Mouse (Mus musculus) leukemia stem cell, adult 10-12 weeks (primary cell): Measurements from ENCODE around the gene Ski. TPM values are rescaled to one million over a fixed set of nuclear protein-coding genes. Genes with fewer than 3 reads are reported as not detected.

ENCODE experiments used
- polyA plus RNA-seq: library from polyadenylated mRNA; stranded (reverse); fragments of >175 nt; gene quantifications from 2 replicates; pipeline ENCODE4 v1.2.3, GENCODE M21; 2012; ENCODE audit warnings: low replicate concordance

The Ski gene
- 17.0 and 22.5 TPM in 2 replicates for polyA plus RNA-seq

DNA sequence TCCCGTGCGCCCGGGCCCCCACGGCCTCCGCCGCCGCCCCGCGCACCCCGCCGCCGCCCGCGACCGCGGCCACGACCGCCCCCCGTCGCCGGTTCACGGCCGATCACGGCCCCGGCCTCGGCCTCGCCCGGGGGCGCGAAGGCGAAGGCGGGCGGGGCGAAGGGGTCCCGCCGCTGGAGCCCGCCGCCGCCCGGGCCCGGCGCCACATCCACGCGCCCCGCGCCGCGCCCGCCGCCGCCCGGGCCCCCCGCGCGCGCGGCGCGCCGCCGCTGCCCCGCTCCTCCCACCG, at the start of gene Ski:
Gene Ski (minus strand): TSS at position 41 of the 289 bp plus-strand sequence.

GRCm38 (mm10) chr4:155249648-155250351, 27.4 kb upstream of the Ski start, which contains the start of gene Faap20:
TSS of gene Faap20 (plus strand) at chr4:155249802.

Other genes starting within 250 kb of the Ski start
- gene Plch2, start 165.8 kb downstream of the Ski start, polyA plus RNA-seq, result 0.08 and 0.10 TPM in 2 replicates
- gene Pex10, start 155.6 kb downstream of the Ski start, polyA plus RNA-seq, result 12.5 and 16.8 TPM in 2 replicates
- gene Rer1, start 136.2 kb downstream of the Ski start, polyA plus RNA-seq, result 36.1 and 45.6 TPM in 2 replicates
- gene Morn1, start 136.0 kb downstream of the Ski start, polyA plus RNA-seq, result 1.5 and 1.7 TPM in 2 replicates
- gene Faap20, start 27.2 kb upstream of the Ski start, polyA plus RNA-seq, result 18.1 and 24.8 TPM in 2 replicates
- gene Prkcz, start 138.8 kb upstream of the Ski start, polyA plus RNA-seq, result 2.5 and 3.4 TPM in 2 replicates
- gene Gabrd, start 175.5 kb upstream of the Ski start, polyA plus RNA-seq, result 0.09 TPM in 1 of 2 replicates, not detected in the other
- not detected in 2 replicates for gene Cfap74, start 186.6 kb upstream of the Ski start, polyA plus RNA-seq
- gene Tmem52, start 246.5 kb upstream of the Ski start, polyA plus RNA-seq, result 0.41 TPM in 1 of 2 replicates, not detected in the other